Mouse (Mus musculus): Measurements from ENCODE around the gene N4bp2l1.

N4bp2l1 gene

DNA sequence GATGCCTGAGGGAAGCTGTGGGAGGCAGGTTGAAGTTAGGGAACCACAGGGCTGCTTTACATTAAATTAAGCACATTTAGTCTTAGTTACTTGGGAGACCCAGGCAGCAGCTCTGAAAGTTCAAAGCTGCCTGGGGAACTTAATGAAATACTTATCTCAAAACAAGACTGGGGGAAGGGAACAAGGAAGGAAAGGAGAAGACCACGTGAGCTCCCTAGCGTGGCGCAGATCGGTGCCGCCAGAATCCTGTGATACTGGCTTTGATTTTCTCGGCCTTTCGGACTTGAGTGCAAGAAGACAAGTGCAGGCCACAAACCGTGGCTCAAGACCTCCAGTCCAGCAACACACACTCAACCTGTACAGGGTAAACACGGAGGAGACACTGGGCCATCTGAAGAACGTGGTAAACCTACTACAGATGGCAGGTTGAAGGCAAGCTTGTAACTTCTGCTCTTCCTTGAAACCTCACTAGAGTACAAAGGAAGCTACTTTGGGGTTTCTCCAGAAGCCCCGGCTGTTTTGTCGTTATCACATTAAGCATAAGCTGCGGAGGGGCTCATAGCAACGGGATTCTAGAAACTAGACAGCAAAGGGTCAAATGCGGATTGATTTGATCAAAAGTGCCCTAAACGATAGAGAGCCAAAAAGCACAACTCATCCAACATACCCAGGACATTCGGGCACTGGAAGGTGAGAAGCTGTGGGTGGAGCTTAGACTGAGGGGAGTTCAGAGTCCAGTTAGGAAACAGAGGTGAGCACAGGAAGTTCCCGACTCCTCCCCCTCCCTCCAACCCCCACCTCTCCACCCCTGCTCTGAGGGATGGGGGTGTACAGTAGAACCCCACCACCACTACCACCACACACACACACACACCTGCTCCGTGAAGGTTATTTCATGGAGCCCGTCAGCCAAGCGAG is 1.5 kb upstream of the N4bp2l1 start:
- DNase-seq = no peak

DNA sequence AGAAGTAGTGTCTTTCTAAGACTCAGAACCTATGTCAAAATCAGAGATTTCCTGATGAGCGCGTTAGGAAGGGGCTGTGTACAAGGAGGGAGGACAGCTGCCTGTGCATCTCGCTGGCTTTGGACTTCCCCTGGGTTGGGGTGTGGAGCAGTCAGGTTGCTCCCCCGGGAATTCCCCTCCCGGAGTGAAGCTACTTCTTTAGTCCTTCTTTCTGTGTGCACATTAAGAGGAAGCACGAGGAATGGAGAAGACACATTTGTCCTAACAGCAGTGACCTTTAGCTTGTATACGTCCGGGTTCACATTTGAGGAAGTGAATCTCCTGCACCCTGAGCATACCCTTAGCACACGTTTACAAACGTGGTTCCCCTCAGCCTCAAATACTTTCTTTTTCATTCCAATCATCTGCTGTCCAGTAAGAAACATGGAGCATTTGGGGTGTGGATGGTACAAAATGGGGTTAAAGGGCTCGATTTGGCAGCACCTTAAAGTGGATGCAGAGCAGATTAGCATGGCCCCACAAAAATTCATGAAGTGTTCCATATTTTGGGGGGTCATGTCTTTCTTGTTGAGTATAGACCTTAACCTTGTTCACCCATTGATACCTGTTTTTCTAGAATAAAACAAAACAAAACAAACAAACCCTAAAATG is 1.5 kb downstream of the N4bp2l1 start:
- no peak for DNase-seq

DNA sequence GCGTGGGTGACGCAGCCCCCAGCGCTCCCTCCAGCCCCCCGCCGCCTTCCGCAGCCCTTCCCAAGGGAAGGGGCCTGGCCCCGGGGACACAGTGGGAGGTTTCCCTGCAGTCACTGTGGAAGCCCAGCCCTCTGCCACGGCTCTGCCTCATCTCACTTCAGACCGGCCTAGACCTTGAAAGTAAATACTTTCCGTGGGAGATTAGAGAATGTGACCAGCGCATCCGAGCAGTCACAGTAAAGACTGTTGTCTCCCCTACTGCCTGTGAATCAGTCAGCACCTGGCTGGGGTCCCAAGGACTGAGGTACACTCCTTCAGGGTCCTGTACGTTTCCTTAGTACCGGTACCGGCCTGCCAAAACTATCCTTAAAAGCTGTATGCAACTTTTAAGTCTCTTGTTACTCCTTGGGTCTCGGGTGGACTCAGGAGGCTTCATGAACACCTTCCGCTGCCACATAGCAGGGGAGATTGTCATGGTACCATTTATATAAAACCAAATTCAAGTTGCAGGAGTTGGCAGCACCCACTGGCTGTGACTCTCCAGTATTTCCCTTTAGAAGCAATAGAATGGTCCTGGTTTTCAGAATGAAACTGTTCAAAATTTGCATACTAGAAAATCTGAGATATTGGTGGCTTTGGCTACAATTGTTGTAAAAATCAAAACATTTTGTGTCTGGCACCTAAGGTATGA is 2.2 kb downstream of the N4bp2l1 start:
- no peak for DNase-seq

DNA sequence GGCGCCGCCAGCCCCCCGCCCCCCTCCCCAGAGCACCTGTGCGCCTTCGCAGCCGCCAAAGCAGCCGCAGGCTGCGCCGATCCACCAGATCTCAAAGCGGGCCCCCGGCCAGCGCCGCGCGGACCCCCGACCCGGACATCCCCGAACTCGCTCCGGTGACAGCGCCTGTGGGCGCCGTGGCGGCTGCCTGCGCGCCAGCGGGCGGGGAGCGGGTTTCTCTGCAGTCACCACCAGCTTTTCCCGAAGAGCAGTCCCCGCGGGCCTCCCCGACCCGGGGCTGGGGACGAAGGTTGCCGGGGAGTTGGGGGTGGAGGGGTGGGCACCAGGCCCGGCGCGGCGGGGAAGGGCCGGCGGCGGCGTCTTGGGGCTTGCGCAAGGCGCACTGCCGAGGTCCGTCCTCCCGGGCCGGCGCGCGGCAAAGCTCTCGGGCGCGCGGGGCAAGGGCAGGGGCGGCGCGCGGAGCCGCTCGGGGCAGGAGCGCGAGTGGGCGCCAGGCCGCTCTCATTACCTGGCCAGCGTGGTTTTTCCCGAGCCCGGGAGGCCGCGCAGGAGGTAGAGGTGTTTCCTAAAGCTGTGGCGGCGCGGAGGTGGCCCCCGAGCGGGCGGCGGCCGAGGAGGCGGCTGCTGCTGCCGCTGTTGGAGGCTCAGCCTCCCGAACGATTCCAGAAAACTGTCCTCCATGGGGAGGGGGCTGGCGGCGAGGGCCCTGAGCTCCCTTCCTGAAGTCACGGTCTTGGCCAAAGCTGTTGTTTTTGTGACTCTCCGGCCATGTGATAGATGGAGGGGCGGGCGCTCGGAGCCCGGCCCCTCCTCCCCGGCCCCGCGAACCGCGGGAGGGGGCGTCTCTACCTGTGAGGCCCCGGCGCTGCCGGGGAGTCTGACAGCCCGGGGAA is 3.0 kb downstream of the N4bp2l1 start:
- peak; percentile 68 for DNase-seq

DNA sequence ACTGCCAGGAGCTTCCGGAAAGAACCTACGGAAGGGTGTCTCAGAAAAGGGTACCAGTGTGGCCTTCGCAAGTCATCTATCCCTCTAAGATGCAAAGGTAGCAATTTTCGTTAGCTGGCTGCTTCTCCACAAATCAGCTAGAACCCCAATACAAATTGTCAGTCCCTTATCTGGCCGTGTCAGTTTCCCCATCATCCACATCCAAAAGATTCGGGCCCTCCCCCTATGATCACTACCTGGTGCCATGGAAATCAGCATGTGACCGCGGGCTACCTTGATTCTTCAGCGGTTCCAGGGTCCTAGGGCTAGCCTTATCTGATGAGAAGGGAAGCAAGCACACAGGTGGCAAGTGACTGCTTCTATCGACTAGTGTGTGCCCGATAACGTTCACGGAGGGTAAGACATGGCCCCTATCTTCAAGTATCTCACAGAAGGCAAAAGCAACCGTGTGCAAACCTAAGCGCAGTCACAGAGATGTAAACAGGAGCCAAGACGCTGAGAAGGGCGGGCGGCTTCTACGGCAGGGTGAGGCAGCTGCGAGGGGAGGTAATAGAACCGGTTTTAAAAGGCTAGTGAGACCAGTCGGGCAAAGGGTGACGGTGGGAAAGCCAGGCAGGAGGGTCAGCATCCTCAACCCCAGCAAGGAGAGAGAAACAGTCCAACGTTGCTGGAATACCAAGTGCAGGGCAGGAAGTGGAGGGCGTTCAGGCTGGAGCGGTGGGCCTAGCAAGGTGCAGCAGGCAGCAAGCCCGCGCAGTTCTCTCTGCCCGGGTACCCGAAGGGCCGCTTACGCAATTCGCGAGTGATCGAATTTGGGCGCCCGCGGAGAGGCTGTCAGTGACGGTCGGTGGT is 3.9 kb downstream of the N4bp2l1 start:
- DNase-seq = no peak

DNA sequence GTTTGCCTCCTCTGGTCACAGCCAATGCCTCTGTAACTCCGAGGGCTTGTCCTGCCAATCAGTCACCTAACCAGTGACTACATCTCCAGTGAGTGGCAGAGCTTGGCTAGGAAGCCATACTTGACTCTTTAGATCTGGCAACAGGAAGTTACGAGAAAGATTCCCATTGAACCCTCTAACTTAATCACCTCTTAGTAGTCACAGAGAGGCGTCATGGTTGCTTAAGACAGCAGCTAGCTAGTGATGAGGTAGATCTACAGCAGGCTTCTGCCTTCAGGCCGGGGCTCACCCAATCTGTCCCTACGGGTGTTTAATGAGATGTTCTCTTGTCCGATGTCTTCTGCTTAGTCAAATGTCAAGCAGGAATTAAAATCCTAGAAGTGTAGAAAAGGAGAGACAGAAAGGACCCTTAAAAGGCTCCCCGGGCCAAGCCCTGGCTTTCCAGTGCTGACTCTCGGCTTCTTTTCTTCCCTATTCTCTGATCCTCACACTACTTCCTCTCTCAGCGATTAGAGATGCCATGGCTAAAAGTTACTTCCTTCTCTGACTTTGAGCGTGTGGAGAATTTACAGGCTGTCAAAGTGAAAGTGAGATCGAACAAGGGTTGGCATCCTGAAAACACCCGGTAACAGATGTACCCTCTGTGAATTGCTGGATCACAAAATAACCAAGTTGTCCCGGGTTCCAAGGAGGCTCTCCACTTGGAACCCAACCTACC is 4.6 kb downstream of the N4bp2l1 start:
- no peak for DNase-seq

DNA sequence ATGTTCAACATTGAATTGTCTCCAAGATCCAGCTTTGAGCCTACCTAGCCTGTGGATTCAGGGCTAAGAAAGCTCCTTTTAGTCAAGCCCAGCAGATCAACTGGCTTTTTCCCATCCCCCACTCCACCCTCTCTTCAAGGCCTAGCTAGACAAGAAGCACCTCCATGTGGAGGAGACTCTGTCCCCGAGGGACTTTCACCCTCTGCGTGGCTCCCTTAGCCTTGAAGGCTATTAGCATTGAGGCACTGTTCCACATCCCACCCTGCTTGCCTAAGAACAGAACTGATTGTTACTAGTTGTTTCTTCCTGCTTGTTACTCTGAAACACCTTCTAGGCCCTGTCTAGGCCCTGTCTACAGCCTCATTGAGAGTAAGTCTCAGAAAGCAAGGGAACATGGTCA is 7.0 kb downstream of the N4bp2l1 start:
- no peak for DNase-seq

DNA sequence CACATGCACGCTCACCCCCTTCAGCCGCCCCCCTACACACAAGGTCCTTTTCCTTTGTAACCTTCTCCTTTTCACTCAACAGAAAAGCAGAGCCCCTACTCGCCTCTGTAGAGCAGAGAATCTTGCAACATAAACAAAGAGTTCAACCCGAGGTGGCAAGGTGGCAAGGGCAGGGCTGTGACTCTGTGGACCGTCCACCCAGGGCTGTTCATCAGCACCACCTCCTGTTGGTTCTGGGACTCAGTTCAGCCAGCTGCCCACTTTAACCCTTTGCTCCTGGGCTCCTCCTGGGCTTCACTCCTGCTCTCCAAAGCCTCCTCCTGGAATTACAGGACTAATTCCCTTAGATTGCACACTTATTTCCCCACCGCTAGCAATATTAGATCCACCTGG is 12.7 kb downstream of the N4bp2l1 start:
- no peak for DNase-seq

DNA sequence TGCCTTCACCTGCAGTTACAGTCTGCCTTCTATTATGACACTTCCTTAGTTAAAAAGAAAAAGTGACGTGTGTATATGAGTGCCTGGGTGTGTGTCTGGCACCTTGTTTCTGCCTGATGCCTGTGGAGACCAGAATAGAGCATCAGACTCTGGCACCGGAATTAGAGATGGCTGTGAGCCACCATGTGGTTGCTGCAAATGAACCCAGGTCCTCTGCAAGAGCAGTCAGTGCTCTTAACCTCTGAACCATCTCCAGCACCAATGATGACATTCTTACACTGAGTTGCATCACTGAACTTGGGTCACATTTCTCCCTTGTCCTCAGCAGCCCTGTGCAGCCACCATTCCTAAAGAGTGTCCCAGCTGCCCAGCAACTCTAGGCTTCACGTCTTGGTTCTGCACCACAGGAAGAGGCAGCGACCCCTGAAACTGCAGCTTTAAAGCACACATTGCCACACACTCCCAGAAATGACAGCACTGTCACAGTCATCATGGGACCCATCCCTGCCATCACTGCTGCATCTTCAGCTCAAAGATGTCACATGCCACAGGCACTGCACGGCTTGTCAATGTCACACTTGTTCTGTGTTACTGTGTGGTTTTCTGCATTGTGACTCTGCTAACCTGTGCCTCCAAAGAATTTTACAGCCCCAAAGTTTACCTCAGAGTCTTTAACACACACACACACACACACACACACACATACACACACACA is 13.2 kb downstream of the N4bp2l1 start:
- DNase-seq = no peak

DNA sequence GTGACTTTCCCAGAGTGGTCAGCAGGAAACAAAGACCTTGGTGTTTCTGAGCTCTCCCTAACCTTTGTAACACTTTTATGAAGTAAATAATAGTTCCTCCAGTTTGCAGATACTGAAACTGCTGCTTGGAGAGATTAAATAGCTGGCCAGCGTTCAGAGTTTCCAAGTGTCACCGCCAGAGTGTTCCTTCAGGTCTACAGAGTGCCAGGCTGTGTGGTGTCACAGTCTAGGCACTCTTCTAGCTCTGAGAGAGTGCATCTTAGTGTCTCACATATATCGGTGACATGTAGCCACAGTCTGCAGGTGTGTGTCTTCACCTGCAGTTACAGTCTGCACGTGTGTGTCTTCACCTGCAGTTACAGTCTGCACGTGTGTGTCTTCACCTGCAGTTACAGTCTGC is 13.8 kb downstream of the N4bp2l1 start:
- no peak for DNase-seq

DNA sequence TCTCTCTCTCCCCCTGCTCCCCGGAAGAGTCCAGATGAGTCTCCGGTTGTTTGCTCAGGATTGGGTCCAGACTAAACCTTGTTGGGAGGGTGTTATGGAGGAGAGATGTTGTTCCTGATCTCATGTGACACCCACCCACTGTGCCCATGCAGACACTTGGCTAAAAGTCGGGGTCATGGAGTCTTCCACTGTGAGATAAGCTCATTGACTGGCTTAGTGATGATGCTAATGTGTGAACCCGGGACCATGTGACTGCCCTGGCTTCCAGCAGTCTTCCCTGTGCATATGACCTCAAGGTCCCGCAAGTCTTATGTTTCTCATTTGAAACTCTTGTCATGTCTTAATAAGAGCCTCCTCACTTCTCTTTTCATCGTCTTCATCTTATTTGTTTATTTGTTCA is 15.8 kb downstream of the N4bp2l1 start:
- no peak for DNase-seq

DNA sequence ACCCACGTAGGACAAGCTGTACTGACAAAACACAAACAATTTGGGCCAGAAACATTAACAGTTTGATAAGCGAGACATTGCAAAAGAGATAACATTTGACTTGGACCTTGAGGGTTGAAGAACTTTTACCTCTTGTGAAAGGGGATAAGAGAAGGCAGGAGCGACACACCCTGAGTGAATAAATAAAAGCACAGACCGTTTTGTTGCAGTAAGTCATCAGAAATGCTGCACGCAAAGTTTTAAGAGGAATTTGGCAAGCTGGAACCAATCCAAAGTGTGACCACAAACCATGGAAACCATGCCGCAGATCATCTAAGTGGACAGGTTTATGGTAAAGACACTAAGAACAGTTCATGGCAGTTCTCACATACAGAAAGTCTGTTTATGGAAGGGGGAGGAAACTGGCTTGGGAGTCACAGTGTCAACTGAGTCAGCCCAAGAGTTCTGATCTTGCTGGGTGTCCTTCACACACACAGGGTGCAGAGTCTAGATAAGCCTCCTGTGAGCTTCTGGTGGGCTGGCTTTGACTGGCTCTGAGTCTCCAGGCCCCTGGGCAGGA is 18.3 kb downstream of the N4bp2l1 start:
- no peak for DNase-seq

DNA sequence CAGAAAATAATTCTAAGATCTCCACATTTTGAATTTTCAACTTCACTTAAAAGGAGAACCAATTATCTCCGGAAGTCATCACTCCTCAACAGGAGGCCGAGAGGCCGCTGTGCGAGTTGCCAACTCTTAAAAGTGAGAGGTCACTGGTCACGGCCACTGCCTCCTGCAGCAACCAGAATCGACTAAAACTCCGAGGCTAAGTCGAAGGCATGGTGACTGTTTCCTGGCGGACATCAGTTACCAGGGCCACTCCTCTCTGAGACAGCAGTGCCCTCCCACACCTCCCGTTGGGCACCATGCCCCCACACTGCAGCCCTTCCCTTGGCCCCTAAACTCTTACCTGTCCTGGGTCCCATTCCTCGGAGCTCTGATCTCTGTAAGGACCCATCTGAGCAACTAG is 20.2 kb downstream of the N4bp2l1 start:
- no peak for DNase-seq

DNA sequence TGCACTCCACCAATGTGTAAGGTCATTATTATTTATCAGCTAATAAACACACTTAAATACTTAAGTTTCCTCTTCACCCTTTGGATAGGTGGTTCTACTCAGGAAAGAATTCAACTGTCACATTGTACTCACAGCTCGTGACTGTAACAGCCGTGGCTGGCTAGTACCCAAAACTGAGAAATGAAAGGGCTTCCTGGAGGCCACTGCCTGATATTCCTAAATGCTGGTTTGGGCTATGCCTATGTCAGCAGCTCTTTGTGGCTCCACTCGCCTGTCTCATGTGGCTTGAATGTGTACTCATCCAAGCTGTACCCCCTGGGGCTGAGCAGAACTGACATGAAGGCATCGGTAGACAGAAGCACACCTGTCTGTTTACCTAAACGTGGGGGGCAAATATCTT is 22.1 kb downstream of the N4bp2l1 start:
- DNase-seq = no peak

DNA sequence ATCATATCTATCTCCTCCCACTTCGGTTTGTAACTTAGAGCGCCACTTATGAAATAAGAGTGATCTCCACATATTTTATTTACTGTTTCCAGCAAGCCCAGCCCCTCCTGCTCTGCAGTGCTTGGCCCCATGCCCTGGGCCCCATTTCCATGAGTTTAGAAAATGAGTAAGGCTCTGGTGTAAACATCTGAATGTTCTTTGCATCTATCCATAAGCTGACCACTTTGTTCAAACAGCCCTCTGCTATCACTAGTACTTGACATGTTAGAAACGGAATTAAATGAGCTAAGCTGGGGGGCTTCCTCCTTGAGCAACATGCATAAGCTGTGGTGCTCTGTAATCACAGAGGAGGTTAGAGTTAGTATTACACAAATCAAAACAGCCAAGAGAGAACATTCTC is 22.6 kb downstream of the N4bp2l1 start:
- DNase-seq = no peak

DNA sequence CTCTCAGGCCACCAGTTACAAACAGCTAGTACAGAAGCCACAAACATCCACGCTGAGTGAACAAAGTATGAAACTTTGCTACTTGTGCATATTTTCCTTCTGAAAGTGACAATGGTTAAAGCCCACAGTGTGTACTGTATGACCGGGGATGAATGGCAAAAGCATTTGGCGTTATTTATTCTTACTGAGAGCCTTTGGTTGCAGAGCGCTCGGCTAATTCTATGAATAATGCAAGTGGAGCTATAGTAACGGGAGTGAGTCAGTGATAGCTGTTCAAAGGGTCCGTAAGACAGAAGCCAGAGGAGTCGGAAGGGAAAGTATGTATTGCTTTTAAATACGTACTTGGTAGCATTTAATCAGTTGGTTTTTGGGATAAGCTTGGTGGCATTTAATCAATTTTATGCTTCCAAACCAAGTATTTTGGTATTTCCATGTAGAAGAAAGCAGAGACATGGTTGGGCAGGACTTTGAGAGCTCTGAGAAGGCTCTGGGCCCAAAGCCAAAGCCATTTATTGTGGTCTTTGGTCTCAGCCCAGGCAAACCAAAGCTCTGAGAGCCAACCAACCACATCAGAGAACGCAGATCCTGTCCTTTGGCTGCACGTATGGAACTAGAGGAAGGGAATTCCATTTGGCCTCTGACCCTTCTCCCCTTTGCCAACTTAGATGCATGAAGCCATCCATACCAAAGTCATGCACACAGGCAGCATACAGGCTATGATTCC is 26.3 kb downstream of the N4bp2l1 start:
- DNase-seq = no peak

DNA sequence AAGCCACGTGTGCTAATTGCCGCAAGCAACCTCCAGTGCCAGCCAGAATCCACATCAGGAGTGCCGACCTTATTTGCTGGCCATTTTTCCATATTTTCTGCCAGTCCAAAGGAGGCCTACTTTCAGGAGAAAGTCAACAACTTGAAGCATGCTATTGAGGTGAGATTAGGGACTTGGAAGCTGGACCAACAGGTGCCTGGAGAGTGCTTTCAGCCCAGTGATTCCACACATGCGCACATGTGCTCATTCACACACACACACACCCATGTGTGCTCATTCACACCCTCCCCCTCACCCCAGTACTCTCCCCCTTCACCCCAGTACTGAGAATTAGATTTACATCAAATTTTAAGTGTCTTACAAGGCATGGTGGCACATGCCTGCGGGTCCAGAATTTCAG is 30.0 kb downstream of the N4bp2l1 start:
- DNase-seq = no peak

DNA sequence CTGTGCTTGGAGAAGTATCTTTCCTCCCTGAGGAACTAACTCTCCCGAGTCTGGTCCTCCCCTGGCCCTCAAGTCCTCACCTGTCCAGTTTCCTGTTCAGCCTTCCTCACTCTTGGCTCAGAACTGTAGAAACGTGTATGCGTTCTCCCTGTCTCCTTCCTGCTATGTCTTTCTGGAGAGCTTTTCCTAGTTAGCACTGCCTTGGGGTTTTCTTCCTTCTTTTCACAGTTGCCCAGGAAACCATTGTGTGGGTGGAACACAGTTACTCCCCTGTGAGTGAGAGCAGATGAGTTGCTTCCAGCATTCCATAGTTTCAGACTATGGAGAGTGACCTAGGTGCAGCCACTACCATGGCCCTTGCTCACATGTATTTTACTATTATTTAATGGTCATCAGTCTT is 30.8 kb downstream of the N4bp2l1 start:
- DNase-seq = no peak

DNA sequence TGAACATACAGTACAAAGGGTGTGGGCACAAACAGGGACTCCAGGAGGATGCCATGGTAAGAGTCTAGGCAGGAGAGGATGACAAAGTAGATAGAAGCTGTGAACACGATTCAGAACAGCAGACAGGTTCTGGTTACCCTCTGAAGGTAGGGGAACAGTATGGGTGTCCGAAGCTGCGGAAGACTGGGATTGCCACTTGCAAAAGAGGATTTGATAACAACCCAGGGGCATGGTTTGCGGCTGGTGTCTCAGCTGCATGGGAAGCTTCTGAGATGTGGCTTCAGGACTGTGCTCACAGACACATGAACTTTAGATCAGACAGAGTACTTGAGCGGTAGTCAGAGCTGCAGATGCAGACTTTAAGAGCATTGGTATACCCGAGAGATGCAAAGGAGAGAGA is 32.6 kb downstream of the N4bp2l1 start:
- no peak for DNase-seq

DNA sequence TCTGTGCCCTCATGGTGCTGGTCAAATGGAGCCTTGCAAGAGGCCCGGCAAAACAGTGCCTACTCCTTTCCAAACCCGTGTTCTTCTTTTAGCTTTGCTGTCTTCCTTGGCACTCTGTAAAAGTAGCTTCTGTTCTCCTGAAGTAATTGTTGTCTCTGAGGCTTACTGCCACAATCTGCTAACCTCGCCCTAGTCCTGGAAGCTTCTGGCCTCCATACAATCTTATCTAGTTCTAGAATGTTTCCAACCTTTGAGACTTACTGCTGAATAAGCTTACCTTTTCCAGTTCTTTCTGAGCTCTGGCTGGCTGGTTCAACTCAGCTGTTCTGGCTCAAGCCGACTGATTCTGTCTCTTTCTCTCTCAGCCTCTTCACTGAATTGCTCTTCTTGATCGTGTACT is 35.2 kb downstream of the N4bp2l1 start:
- DNase-seq = no peak
